Mouse (Mus musculus) heart, postnatal 0 days (tissue): ENCODE data around the gene Odf3.

Experiments
- CTCF ChIP-seq: IDR thresholded peaks from 2 replicates; pipeline ENCODE4 v1.5.1; 2016; ENCODE audit warnings: antibody characterized with exemption, control low read depth, low read depth
- EP300 ChIP-seq: IDR thresholded peaks from 2 replicates; pipeline ENCODE4 v1.6.1; 2016; ENCODE audit warnings: antibody characterized with exemption, low read depth

- TF ChIP-seq CTCF (no peak), EP300 (no peak)
These were observed 29.8 kb downstream of the Odf3 start for GRCm38 (mm10) chr7:140877364-140877763.
